Mouse (Mus musculus) forebrain, embryonic 16.5 days (tissue): ENCODE measurements at regions not wholly inside any gene's neighbourhood (a gene's known extent, or its start where the extent isn't known, plus 50 kb on each side); places are given as distances from the start of the nearest gene placed in this dataset.

ENCODE experiments used
- ATAC-seq: fragments of 200-750 bp; cut with Nextera tagmentation; 2 replicates; pipeline ENCODE4 v1.8.0; 2017; ENCODE audit warnings: mild to moderate bottlenecking, moderate library complexity
- H3K27ac ChIP-seq: fragments of 300-500 bp; sonication (generic); 2 replicates; pipeline ENCODE4 v1.5.1; 2014; ENCODE audit warnings: low read length, control low read depth
- H3K27me3 ChIP-seq: fragments of 300-500 bp; sonication (generic); replicated peaks from 2 replicates; pipeline ENCODE4 v1.6.1; 2014; ENCODE audit warnings: low read length; ENCODE audit not compliant: control insufficient read depth, insufficient read depth
- H3K36me3 ChIP-seq: fragments of 300-500 bp; sonication (generic); 2 replicates; pipeline ENCODE4 v1.6.1; 2014; ENCODE audit not compliant: control insufficient read depth, insufficient read depth
- H3K4me1 ChIP-seq: fragments of 300-500 bp; sonication (generic); replicated peaks from 2 replicates; pipeline ENCODE4 v1.6.1; 2014; ENCODE audit warnings: low read length; ENCODE audit not compliant: control insufficient read depth, insufficient read depth
- H3K4me2 ChIP-seq: fragments of 300-500 bp; sonication (generic); 2 replicates; pipeline ENCODE4 v1.6.1; 2014; ENCODE audit warnings: mild to moderate bottlenecking, low read length, control low read depth
- H3K4me3 ChIP-seq: fragments of 300-500 bp; sonication (generic); replicated peaks from 2 replicates; pipeline ENCODE4 v1.5.1; 2014; ENCODE audit warnings: mild to moderate bottlenecking, low read length, control low read depth
- H3K9ac ChIP-seq: fragments of 300-500 bp; sonication (generic); replicated peaks from 2 replicates; pipeline ENCODE4 v1.6.1; 2014; ENCODE audit warnings: low read depth, low read length, control low read depth
- H3K9me3 ChIP-seq: fragments of 300-500 bp; sonication (generic); 2 replicates; pipeline ENCODE4 v1.6.1; 2016; ENCODE audit warnings: low read length; ENCODE audit not compliant: control insufficient read depth
- WGBS: fragments of 180-500 bp; shearing (Covaris S2); extraction: QIAGEN DNeasy Blood & Tissue Kit; methylation state at CpG from one replicate; pipeline ENCODE4 v1.1.7; 2014; 5-methylcytosine and 5-hydroxymethylcytosine counted together

DNA sequence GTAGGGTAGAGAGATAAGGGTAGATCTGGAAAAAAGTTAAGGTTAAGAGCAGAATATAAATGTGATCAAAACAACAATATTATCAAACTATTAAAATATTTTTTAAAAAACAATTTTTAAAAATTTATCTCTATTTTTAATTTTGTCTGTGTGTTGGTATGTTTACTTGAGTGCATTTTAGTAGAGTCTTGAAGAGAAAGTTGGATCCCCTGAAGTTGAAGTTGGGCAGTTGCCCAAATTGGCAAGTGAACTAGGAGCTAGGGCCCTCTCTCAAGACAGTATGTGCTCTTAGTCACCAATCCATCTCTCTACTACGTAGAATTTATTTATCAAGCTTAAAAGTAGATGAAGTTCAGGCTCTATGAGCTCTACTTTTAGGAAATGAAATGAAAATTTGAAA is 59.9 kb downstream of the Adamts1 start:
- Histone ChIP-seq H3K27ac (no peak overlapping the region), H3K27me3 (no peaks in the 10 kb centered on the region), H3K4me3 (no peak overlapping the region), H3K9ac (no peak overlapping the region), H3K9me3 (no peaks in the 10 kb centered on the region), H3K36me3 (no peaks in the 10 kb centered on the region), H3K4me2 (no peak overlapping the region), H3K4me1 (peaks cover 1% of the 10 kb centered on the region; the same call in 1 of the 2 replicates)
- WGBS, result 78% methylated on average over 1 of the region's 1 CpGs
- no peak for ATAC-seq

- no peak overlapping the region for H3K4me3 ChIP-seq
- H3K4me2 ChIP-seq, result no peak overlapping the region
- no peaks in the 10 kb centered on the region for H3K36me3 ChIP-seq
- no peaks in the 10 kb centered on the region for H3K9me3 ChIP-seq
- H3K4me1 ChIP-seq, result no peaks in the 10 kb centered on the region
- WGBS, result 46% methylated on average over 2 of the region's 2 CpGs
- no peak overlapping the region for H3K27ac ChIP-seq
- H3K27me3 ChIP-seq, result no peaks in the 10 kb centered on the region
- ATAC-seq, result no peak
- H3K9ac ChIP-seq, result no peak overlapping the region
These were observed 64.2 kb downstream of the Adamts1 start for GRCm38 (mm10) chr16:85738606-85739195.

- 75% methylated on average over 2 of the region's 2 CpGs for WGBS
- Histone ChIP-seq H3K27me3 (no peaks in the 10 kb centered on the region), H3K9me3 (no peaks in the 10 kb centered on the region), H3K4me2 (no peak overlapping the region), H3K36me3 (no peaks in the 10 kb centered on the region), H3K27ac (no peak overlapping the region), H3K9ac (no peak overlapping the region), H3K4me1 (no peaks in the 10 kb centered on the region), H3K4me3 (no peak overlapping the region)
- no peak for ATAC-seq
These were observed 74.9 kb downstream of the Adamts1 start for GRCm38 (mm10) chr16:85728026-85728425.

- ATAC-seq, result no peak
- 64% methylated on average over 2 of the region's 2 CpGs for WGBS
- Histone ChIP-seq H3K9ac (no peak overlapping the region), H3K4me1 (no peaks in the 10 kb centered on the region), H3K4me3 (no peak overlapping the region), H3K27ac (no peak overlapping the region), H3K9me3 (no peaks in the 10 kb centered on the region), H3K4me2 (no peak overlapping the region), H3K27me3 (no peaks in the 10 kb centered on the region), H3K36me3 (no peaks in the 10 kb centered on the region)
These were observed 80.9 kb downstream of the Adamts1 start for GRCm38 (mm10) chr16:85721968-85722367.

DNA sequence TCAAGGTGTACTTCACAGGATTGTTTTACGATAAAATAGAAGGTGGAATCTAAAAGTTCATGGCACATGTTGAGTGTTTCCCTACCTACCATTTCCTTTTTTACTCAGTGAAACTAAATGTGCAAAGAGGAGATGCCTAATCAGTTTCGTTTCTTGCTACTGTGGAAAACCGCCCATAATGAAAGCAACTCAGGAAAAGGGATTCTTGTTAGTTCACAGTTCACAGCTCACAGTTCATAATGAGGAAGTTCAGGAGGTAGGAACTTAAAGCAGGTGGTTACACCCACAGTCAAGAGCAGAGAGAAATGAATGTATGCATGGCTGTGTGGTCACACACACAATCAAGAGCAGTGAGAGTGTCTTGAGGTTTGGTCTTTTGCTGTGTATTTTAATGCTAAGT is 90.6 kb downstream of the Adamts1 start:
- 89% methylated on average over 3 of the region's 3 CpGs for WGBS
- Histone ChIP-seq H3K4me1 (no peaks in the 10 kb centered on the region), H3K9ac (no peak overlapping the region), H3K9me3 (no peaks in the 10 kb centered on the region), H3K4me3 (no peak overlapping the region), H3K36me3 (no peaks in the 10 kb centered on the region), H3K27me3 (no peaks in the 10 kb centered on the region), H3K27ac (no peak overlapping the region), H3K4me2 (no peak overlapping the region)
- no peak for ATAC-seq

- Histone ChIP-seq H3K4me1 (no peaks in the 10 kb centered on the region), H3K27me3 (no peaks in the 10 kb centered on the region), H3K9me3 (no peaks in the 10 kb centered on the region), H3K27ac (no peak overlapping the region), H3K36me3 (no peaks in the 10 kb centered on the region), H3K9ac (no peak overlapping the region), H3K4me2 (no peak overlapping the region), H3K4me3 (no peak overlapping the region)
- WGBS, result 86% methylated on average over 9 of the region's 9 CpGs
- ATAC-seq, result no peak
These were observed 98.5 kb downstream of the Adamts1 start for GRCm38 (mm10) chr16:85704254-85705020.

DNA sequence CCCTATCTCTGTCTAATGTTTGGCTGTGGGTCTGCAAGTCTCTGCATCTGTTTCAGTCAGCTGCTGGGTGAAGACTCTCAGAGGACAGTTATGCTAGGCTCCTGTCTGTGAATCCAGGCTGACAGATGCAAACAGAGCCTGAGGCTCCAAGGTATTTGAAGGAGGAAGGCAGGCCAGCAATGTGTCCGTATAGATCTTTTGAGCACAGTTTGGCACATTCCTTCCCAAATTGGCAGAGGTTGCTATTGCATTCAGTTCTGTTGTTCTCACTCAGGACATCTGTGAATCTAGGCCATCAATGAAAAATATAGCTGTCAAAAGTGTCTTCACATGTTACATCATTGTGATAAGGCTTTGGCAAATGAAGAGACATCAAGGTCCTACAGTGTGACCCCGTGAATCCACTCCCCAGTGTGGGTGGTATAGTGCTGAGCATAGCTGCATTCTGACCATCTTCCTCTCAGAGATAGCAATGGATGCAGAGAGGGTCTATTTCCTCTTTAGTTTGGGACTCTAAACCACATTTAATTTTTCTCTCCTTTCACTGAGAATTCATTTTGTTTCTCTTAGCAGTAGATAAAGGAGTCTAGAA is 99.9 kb downstream of the Adamts1 start:
- no peak for ATAC-seq
- no peaks in the 10 kb centered on the region for H3K9me3 ChIP-seq
- H3K4me3 ChIP-seq, result no peak overlapping the region
- H3K4me2 ChIP-seq, result no peak overlapping the region
- H3K9ac ChIP-seq, result no peak overlapping the region
- H3K36me3 ChIP-seq, result no peaks in the 10 kb centered on the region
- H3K27ac ChIP-seq, result no peak overlapping the region
- WGBS, result 80% methylated on average over 2 of the region's 2 CpGs
- H3K27me3 ChIP-seq, result no peaks in the 10 kb centered on the region
- H3K4me1 ChIP-seq, result no peaks in the 10 kb centered on the region

- Histone ChIP-seq H3K4me2 (no peak overlapping the region), H3K9me3 (no peaks in the 10 kb centered on the region), H3K27ac (no peak overlapping the region), H3K4me3 (no peak overlapping the region), H3K9ac (no peak overlapping the region), H3K4me1 (no peaks in the 10 kb centered on the region), H3K27me3 (no peaks in the 10 kb centered on the region), H3K36me3 (no peaks in the 10 kb centered on the region)
- ATAC-seq, result no peak
- WGBS, result 83% methylated on average over 4 of the region's 4 CpGs
These were observed 103.6 kb downstream of the Adamts1 start for GRCm38 (mm10) chr16:85699329-85699728.

DNA sequence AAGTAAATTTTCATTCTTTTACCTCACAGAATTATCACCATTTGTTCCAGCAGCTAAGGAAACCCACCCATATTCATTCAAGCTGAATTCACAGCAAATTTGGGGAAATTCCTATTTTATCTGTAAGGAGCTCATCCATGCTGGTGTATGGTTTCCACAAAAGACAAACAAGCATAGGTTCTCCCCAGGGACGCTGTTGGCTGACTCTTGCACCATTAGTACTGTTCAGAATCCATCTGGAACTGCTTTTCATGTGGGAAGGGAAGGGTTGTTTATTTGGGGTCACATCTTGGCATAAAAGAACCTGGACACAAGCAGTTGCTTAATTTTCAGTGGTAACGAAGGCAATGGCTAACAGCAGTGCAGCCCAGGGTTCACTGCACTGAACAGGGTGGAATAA is 120.2 kb downstream of the Adamts1 start:
- no peak for ATAC-seq
- no peaks in the 10 kb centered on the region for H3K4me1 ChIP-seq
- 69% methylated on average over 2 of the region's 2 CpGs for WGBS
- H3K27me3 ChIP-seq, result no peaks in the 10 kb centered on the region
- no peak overlapping the region for H3K27ac ChIP-seq
- no peak overlapping the region for H3K4me2 ChIP-seq
- no peak overlapping the region for H3K4me3 ChIP-seq
- no peaks in the 10 kb centered on the region for H3K9me3 ChIP-seq
- H3K9ac ChIP-seq, result no peak overlapping the region
- no peaks in the 10 kb centered on the region for H3K36me3 ChIP-seq
